Mouse (Mus musculus): ENCODE data around the gene Obsl1. TPM values are rescaled to one million over a fixed set of nuclear protein-coding genes. Genes with fewer than 3 reads are reported as not detected.

Obsl1 gene
- polyA plus RNA-seq, 1 experiment from 2014 or later, result 29.3 TPM

Other genes with a start within 250 kb of the Obsl1 start
- 24.2 and 26.6 TPM in 2 replicates for gene Ptprn, start 241.9 kb downstream of the Obsl1 start, polyA plus RNA-seq (2015; fragmentation: Nextera tagmentation; extraction: Ambion mirVana)
- gene Resp18, start 228.0 kb downstream of the Obsl1 start, polyA plus RNA-seq (2015; fragmentation: Nextera tagmentation; extraction: Ambion mirVana), result 167 and 169 TPM in 2 replicates
- gene Dnpep, start 188.5 kb downstream of the Obsl1 start, polyA plus RNA-seq (2015; fragmentation: Nextera tagmentation; extraction: Ambion mirVana), result 152 and 162 TPM in 2 replicates
- gene Des, start 146.1 kb downstream of the Obsl1 start, polyA plus RNA-seq (2015; fragmentation: Nextera tagmentation; extraction: Ambion mirVana), result 1.5 and 2.0 TPM in 2 replicates
- gene Speg, start 131.2 kb downstream of the Obsl1 start, polyA plus RNA-seq (2015; fragmentation: Nextera tagmentation; extraction: Ambion mirVana), result 20.8 and 21.3 TPM in 2 replicates
- 86.1 and 98.7 TPM in 2 replicates for gene Gmppa, start 70.5 kb downstream of the Obsl1 start, polyA plus RNA-seq (2015; fragmentation: Nextera tagmentation; extraction: Ambion mirVana)
- gene Asic4, start 56.0 kb downstream of the Obsl1 start, polyA plus RNA-seq (2015; fragmentation: Nextera tagmentation; extraction: Ambion mirVana), result 64.4 and 73.2 TPM in 2 replicates
- gene Chpf, start 27.1 kb downstream of the Obsl1 start, polyA plus RNA-seq (2015; fragmentation: Nextera tagmentation; extraction: Ambion mirVana), result 42.3 and 45.8 TPM in 2 replicates
- gene Tmem198, start 26.9 kb downstream of the Obsl1 start, polyA plus RNA-seq (2015; fragmentation: Nextera tagmentation; extraction: Ambion mirVana), result 59.2 and 60.0 TPM in 2 replicates
- gene Inha, start 625 bp upstream of the Obsl1 start, polyA plus RNA-seq (2015; fragmentation: Nextera tagmentation; extraction: Ambion mirVana), result 24.3 and 24.5 TPM in 2 replicates
- gene Stk11ip, start 15.1 kb upstream of the Obsl1 start, polyA plus RNA-seq (2015; fragmentation: Nextera tagmentation; extraction: Ambion mirVana), result 25.7 and 27.7 TPM in 2 replicates
- gene Slc4a3, start 39.8 kb upstream of the Obsl1 start, polyA plus RNA-seq (2015; fragmentation: Nextera tagmentation; extraction: Ambion mirVana), result 68.8 and 79.6 TPM in 2 replicates

Data from midbrain, embryonic 15.5 days (tissue).